11 mouse cellular contexts compared by ENCODE assay signal in genomic region chr12:109023780-109024179, GRCm38 (mm10). TPM values are rescaled to one million over a fixed set of nuclear protein-coding genes. Genes with fewer than 3 reads are reported as not detected.
DNase-seq lines count a peak whose midpoint lies in the region; ATAC-seq lines count a peak whose summit lies in the region.
"Had no signal": no experiment of that assay in that cellular context is flagged by ENCODE, and none has a peak within 500 bp of the region (broad histone marks: within the 10 kb centered on the region; RNA-seq: fewer than 3 reads in every experiment).

No protein-coding gene starts in this region.

- peaks cover 4% of the 10 kb centered on the region; the same call in 1 of the 2 replicates for H3K36me3 ChIP-seq in hindbrain, embryonic 10.5 days
- H3K36me3 ChIP-seq in hindbrain, embryonic 14.5 days (replicated peaks; ENCODE audit: control insufficient read depth, insufficient read depth) = no peaks in the 10 kb centered on the region
- H3K36me3 ChIP-seq in neural tube, embryonic 11.5 days (ENCODE audit: control insufficient read depth, insufficient read depth, low read length) = no peaks in the 10 kb centered on the region
- H3K36me3 ChIP-seq: liver, embryonic 13.5 days; midbrain, embryonic 12.5 days had no signal

- H3K4me1 ChIP-seq in hindbrain, embryonic 10.5 days (replicated peaks) = 0 out of 2 replicates have a peak, but pooled peaks cover 4% of the 10 kb centered on the region
- no peaks in the 10 kb centered on the region for H3K4me1 ChIP-seq in hindbrain, embryonic 14.5 days (replicated peaks; ENCODE audit: control insufficient read depth, insufficient read depth, low read length)
- no peaks in the 10 kb centered on the region; the same call in 1 of the 2 replicates for H3K4me1 ChIP-seq in neural tube, embryonic 11.5 days (ENCODE audit: control insufficient read depth, insufficient read depth, low read length)
- H3K4me1 ChIP-seq: liver, embryonic 13.5 days; midbrain, embryonic 12.5 days had no signal

- no peaks in the 10 kb centered on the region for H3K27me3 ChIP-seq in hindbrain, embryonic 10.5 days (ENCODE audit: insufficient read depth, poor library complexity, severe bottlenecking)
- no peaks in the 10 kb centered on the region for H3K27me3 ChIP-seq in hindbrain, embryonic 14.5 days (ENCODE audit: control insufficient read depth, insufficient read depth, low read length)
- H3K27me3 ChIP-seq in neural tube, embryonic 11.5 days (ENCODE audit: control insufficient read depth, insufficient read depth, low read length) = no peaks in the 10 kb centered on the region
- H3K27me3 ChIP-seq: liver, embryonic 13.5 days; midbrain, embryonic 12.5 days had no signal

- H3K4me3 ChIP-seq in hindbrain, embryonic 10.5 days = no peak overlapping the region
- H3K4me3 ChIP-seq in hindbrain, embryonic 14.5 days (replicated peaks; ENCODE audit: low read length) = no peak overlapping the region
- no peak overlapping the region for H3K4me3 ChIP-seq in neural tube, embryonic 11.5 days (ENCODE audit: low read depth, low read length)
- H3K4me3 ChIP-seq: heart, embryonic 10.5 days; liver, embryonic 13.5 days; midbrain, embryonic 12.5 days had no signal

- WGBS in hindbrain, embryonic 10.5 days = 56% methylated on average over 9 of the region's 9 CpGs
- WGBS in hindbrain, embryonic 14.5 days = 56% methylated on average over 9 of the region's 9 CpGs
- WGBS in neural tube, embryonic 11.5 days = 61% methylated on average over 9 of the region's 9 CpGs

- H3K9ac ChIP-seq in hindbrain, embryonic 14.5 days = no peak overlapping the region
- no peak overlapping the region for H3K9ac ChIP-seq in neural tube, embryonic 11.5 days (ENCODE audit: low read length)
- H3K9ac ChIP-seq: liver, embryonic 13.5 days; midbrain, embryonic 12.5 days had no signal

- H3K9me3 ChIP-seq in hindbrain, embryonic 10.5 days = no peaks in the 10 kb centered on the region
- no peaks in the 10 kb centered on the region for H3K9me3 ChIP-seq in hindbrain, embryonic 14.5 days (ENCODE audit: control insufficient read depth, low read length)
- no peaks in the 10 kb centered on the region for H3K9me3 ChIP-seq in neural tube, embryonic 11.5 days (ENCODE audit: control insufficient read depth, low read length)
- H3K9me3 ChIP-seq: heart, embryonic 10.5 days; liver, embryonic 13.5 days; midbrain, embryonic 12.5 days had no signal

- peak overlapping the region; percentile 45; the same call in 1 of the 2 replicates for H3K27ac ChIP-seq in hindbrain, embryonic 10.5 days
- H3K27ac ChIP-seq in hindbrain, embryonic 14.5 days = no peak overlapping the region
- no peak overlapping the region for H3K27ac ChIP-seq in neural tube, embryonic 11.5 days (ENCODE audit: low read depth, low read length)
- H3K27ac ChIP-seq: heart, embryonic 10.5 days; liver, embryonic 13.5 days; midbrain, embryonic 12.5 days had no signal

- H3K4me2 ChIP-seq in hindbrain, embryonic 14.5 days (replicated peaks) = no peak overlapping the region
- H3K4me2 ChIP-seq in neural tube, embryonic 11.5 days (ENCODE audit: low read depth) = no peak overlapping the region
- H3K4me2 ChIP-seq: liver, embryonic 13.5 days; midbrain, embryonic 12.5 days had no signal

- DNase-seq in hindbrain, embryonic 10.5 days (ENCODE audit: low spot score) = no peak
- DNase-seq in hindbrain, embryonic 14.5 days (ENCODE audit: low spot score) = no peak
- peak; percentile 42 for DNase-seq in neural tube, embryonic 11.5 days (ENCODE audit: low spot score)
- DNase-seq in neural tube, embryonic 10.5 days (ENCODE audit: extremely low spot score, low spot score) = no peak
- DNase-seq in embryo, embryonic 10.5 days (ENCODE audit: low spot score) = peak; percentile 54
- DNase-seq in thymus, postnatal 4 days = peak; percentile 51
- DNase-seq in Muller cell, postnatal 12 days (ENCODE audit: inconsistent ontology term) = no peak
- DNase-seq in right cerebral cortex, postnatal 10 days (ENCODE audit: low spot score in 2 of 2) = no peak
- DNase-seq: liver, embryonic 13.5 days had no signal

- no peak for ATAC-seq in hindbrain, embryonic 14.5 days (ENCODE audit: low FRiP score)
- ATAC-seq in neural tube, embryonic 11.5 days (ENCODE audit: insufficient read depth, low FRiP score, low TSS enrichment) = no peak

RNA-seq across cellular contexts. Expression of gene Begain, which starts 44.2 kb away (rescaled TPM):
- 6.0 and 16.2 TPM in 2 replicates for polyA plus RNA-seq in hindbrain, embryonic 10.5 days (2016; fragmentation: Nextera tagmentation; extraction: Ambion mirVana)
- 38.1 and 44.4 TPM in 2 replicates for polyA plus RNA-seq in hindbrain, embryonic 14.5 days (2014; fragmentation: Nextera tagmentation; extraction: Ambion mirVana)
- polyA plus RNA-seq in neural tube, embryonic 11.5 days (2014; fragmentation: Nextera tagmentation; extraction: Ambion mirVana) = 11.3 and 14.9 TPM in 2 replicates

Comparison
In these comparisons a context has a peak if more than half of its experiments do, and no peak if none do; other contexts are left out.
1. DNase-seq: peak in neural tube, embryonic 11.5 days (single experiment), embryo, embryonic 10.5 days (single experiment) and thymus, postnatal 4 days (single experiment); none in hindbrain, embryonic 10.5 days (single experiment), hindbrain, embryonic 14.5 days (single experiment), neural tube, embryonic 10.5 days (single experiment), Muller cell, postnatal 12 days (single experiment) and right cerebral cortex, postnatal 10 days (0 of 2).